Mouse (Mus musculus): ENCODE data around the gene Hspa4.

Gene Hspa4

DNA sequence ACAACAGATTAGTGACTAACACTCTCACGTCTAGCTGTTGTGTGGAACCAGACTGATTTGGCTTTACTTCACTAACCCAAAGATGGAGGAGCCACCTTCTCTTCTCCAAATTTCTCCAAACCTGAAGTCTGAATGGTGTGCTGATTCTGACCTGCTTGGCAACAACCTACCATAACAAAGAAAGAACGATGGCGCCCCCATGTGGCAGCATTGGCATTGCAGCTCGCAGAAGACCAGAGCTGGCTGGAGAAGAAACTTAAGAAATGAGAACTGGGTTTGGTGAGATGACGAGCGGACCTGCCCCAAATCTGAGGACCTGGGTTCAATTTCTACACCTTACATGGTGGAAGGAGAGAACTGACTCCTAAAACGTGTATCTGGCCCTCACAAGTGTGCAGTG lies 45.3 kb downstream of the Hspa4 start:
- in situ Hi-C loops (cut with MboI, MseI) = loop anchor here in 1 of 2 experiments (5.0 kb wide), 1 partner anchor 168 kb away; no protein-coding TSS in a partner anchor

DNA sequence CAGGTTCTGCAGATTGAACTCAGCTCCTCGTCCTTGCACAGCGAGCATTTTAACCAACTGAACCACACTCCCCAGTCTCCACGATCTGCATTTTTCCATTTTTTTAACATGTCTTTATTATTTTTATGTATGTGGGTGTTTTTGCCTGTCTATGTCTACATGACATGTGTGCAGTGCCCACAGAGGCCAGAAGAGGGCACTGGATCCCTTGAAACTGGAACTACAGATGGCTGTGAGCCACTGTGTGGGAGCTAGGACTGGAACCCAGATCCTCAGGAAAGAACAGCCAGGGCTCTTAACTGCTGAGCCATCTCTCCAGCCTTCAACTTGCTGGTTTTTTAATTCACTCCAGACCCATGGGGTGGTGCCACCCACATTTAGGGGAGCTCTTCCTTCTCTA lies 45.8 kb downstream of the Hspa4 start:
- in situ Hi-C loops (cut with MboI, MseI) = loop anchor here in 1 of 2 experiments (5.0 kb wide), 1 partner anchor 167 kb away; no protein-coding TSS in a partner anchor

- in situ Hi-C loops (cut with MboI, MseI) = loop anchor here in 1 of 2 experiments (5.0 kb wide), 1 partner anchor 165 kb away; no protein-coding TSS in a partner anchor
Observed at GRCm38 (mm10) chr11:53252186-53253119, 47.8 kb downstream of the Hspa4 start.

GRCm38 (mm10) chr11:53250796-53251195 lies 49.5 kb downstream of the Hspa4 start:
- in situ Hi-C loops (cut with MboI, MseI) = loop anchor here in 1 of 2 experiments (5.0 kb wide), 1 partner anchor 163 kb away; no protein-coding TSS in a partner anchor

DNA sequence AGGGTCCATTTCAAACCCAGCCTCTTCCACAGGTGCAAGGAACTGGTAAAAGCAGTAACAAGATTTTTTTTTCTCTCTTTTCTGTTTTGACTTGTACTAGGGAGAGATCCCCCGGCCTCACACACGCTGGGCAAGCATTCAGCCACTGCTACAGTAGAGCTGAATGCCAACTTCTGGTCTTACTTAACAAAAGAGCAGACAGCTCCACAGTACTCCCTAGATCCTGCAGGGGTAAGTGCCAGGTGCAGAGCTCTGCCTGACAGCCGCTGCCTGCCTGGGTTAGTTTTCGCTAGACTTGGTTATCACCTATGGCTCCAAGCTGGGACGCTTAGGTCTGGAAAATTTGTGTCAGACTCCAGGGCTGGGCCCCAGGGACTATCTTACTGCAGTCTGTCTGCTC lies 50.6 kb downstream of the Hspa4 start:
- in situ Hi-C loops (cut with MboI, MseI) = loop anchor here in 1 of 2 experiments (5.0 kb wide), 1 partner anchor 162 kb away; no protein-coding TSS in a partner anchor

DNA sequence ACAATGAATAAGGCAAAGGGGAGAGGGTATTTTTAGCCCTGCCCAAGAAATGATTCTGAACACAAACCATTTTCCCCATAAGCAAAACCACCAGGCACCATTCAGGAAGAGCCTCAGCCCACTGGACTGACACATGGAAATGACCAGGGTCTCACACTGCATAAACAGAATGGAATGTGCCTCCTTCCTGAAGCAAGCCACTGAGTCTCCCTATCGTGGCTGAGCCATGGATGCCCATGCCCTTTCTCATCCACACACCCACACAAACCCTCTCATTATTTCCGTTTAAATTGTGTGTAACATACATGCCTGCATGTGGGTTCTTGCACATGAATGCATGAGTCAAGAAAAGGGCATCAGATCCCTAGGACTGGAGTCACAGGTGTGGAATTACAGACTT lies 54.7 kb downstream of the Hspa4 start:
- in situ Hi-C loops (cut with MboI, MseI) = no loop called here

DNA sequence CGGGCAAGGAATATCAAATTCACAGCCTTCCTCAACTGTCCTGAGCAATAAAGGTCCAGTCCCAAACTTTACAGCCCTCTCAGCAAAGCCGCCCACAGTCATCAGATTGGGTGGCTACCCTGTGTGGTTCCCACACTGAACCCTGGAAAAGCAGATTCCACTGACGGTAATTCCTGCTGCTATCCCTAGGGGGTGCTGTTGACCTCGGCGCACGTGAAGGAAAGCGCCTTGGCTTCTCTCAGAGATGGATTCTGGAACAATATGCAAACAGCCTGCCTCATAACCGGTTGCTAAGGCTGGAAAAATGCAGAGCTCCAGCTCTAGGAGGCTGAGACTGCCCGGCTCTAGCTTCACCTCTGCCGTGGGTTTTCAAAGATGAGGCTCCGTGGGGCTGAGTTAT lies 57.1 kb downstream of the Hspa4 start:
- in situ Hi-C loops (cut with MboI, MseI) = no loop called here

- in situ Hi-C loops (cut with MboI, MseI) = no loop called here
Observed at GRCm38 (mm10) chr11:53233590-53233989, 66.7 kb downstream of the Hspa4 start.

DNA sequence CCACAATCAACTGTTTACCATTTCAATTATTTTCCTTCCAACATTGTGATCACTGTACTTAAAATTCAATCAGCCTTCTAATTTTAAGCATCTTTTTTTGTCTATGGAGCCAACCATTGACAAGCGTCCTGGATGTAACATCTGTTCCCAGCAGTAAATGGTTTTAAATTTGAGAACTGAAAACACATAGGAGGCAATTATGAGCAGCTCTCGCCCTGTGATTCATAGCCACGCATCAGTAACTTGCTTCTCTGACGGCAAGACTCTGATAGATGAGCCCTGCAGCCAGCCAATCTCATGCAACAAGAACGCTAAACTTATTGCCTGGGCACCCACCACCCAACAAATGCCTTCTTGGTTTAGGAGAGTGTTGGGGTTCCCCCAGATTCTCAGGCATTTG lies 68.4 kb downstream of the Hspa4 start:
- in situ Hi-C loops (cut with MboI, MseI) = no loop called here

GRCm38 (mm10) chr11:53229011-53229410 lies 71.2 kb downstream of the Hspa4 start:
- in situ Hi-C loops (cut with MboI, MseI) = loop anchor here in 1 of 2 experiments (10.0 kb wide), 1 partner anchor 1996 kb away; no protein-coding TSS in a partner anchor

DNA sequence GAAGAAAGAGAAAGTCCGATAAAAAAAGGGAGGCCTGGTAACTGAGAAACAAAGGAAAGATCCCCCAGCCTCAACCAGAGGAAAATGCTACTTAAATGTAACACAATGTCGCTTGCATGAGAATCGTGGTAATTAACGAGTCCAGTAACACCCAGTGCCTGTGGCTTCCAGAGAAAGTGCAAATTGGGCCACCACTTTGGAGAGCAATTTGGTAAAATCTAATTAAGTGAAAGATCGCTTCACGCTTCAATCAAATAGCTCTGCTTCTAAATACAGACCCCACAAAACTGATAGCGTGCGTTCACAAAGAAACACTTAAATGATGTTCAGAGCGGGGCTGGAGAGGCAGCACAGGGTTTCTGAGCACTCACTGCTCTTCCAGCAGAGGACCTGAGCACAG lies 89.4 kb downstream of the Hspa4 start:
- in situ Hi-C loops (cut with MboI, MseI) = no loop called here
